Mouse (Mus musculus) cerebellum, adult 9-10 months (tissue): ENCODE measurements around the gene Gucy1b2.
A peak's percentile ranks its signal among the peaks of the same experiment; 100 is the strongest.

Experiments used
- DNase-seq: peaks from one replicate; pipeline ENCODE4 v3.0.0; 2022

The Gucy1b2 gene

DNA sequence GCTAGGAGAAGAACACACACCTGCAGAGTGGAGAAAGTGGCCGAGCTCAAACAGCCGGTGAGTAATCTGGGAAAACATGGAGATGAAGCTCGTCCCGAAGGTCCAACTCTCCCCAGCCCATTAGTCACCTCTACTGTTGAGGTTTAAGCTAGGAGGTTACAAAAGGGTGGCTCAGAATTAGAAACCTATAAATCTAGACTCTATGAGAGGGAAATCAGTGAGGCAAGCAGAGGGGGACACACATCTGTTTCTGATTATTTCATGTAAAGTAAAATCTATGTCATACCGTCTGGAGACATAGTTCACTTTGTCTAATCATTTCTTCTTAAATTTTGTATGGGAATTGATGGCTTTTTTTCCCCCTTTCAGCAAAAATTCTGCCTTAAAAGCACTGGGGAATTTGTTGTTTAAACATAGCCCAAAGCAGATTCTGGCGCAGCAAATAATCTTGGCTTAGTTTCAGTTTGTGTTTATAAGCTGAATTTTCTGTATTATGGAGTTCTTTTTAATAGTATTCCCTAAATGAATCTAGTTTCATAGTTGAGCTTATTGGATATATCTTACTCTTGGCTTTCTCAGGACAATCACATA is 12.2 kb downstream of the Gucy1b2 start:
- no peak for DNase-seq

DNA sequence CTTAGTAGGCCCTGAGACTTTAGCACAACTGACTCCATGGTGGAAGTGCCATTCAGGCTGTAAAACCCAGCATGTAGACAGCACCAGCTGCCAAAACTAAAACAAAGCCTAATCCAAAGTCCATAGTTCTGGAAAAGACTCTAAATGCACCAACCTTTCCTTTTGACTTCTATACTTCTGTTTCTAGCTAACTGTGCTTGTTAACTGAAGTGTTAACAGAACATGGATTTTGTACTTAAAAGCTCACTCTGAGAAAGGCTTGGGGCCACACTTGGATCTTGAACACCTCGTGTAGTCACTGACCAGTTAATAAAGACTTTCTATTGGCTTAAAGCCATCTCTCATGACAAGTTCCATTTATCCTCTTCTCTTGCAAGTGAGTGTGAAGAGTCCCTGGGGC is 13.1 kb downstream of the Gucy1b2 start:
- no peak for DNase-seq

DNA sequence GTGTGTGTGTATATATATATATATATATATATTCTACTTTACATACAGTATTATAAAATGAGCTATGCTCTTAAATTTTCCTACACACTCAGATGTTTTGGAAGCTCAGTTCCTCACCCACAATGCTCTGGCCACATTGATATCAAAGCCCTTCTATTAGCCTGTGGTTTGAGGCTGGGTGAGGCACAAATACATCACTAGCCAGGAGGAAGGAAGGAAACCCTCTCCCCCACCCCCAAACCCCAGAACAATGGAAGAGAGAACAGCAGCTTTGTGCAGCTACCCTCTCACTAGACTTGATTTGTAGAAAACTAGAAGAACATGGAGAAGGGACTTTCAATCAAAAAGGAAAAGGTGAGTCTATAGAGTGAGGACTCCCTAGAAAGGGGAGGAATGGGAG is 16.1 kb downstream of the Gucy1b2 start:
- no peak for DNase-seq

GRCm38 (mm10) chr14:62438236-62438635 is 17.9 kb downstream of the Gucy1b2 start:
- no peak for DNase-seq

DNA sequence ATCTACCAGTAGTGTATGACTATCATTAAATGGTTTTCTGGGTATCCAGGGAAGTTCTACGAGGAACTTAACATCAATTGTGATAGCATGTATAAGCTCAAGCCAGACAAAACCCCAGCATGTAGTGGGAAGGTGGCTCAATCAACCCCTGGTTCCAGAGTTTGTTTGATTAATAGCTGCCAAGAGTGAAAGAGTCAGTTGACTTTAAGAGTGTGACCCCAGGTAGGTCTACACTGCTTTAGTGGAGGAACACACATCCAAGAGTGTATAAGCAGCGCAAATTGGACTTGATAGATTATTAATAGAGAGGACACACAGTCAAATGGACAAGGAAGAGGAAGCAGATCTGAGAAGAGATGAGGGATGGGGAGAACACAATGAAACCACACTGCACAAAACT is 18.3 kb downstream of the Gucy1b2 start:
- DNase-seq = no peak

- no peak for DNase-seq
Observed at GRCm38 (mm10) chr14:62425277-62425691, 30.8 kb downstream of the Gucy1b2 start.

GRCm38 (mm10) chr14:62422265-62422664 is 33.8 kb downstream of the Gucy1b2 start:
- no peak for DNase-seq

- no peak for DNase-seq
Observed at GRCm38 (mm10) chr14:62417501-62417900, 38.6 kb downstream of the Gucy1b2 start.

DNA sequence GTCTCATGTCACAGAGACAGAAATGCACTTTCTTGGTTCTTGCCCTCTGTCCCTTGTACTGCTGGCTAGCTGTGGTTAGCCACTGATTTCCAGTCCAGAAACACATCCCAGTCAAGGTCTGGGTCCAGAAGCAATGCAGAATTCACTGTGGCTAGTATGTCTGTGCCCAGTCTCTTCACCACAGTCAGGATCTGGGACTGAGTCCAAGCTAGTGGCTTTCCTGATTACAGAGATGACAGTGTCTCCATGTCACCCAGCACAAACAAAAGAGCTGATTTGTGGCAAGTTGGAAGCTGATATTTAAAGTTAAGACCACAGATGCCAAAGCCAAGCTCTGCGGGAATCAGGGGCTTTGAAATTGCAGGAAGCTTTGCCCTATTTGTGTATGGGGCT is 39.4 kb downstream of the Gucy1b2 start:
- peak; percentile 73 for DNase-seq

DNA sequence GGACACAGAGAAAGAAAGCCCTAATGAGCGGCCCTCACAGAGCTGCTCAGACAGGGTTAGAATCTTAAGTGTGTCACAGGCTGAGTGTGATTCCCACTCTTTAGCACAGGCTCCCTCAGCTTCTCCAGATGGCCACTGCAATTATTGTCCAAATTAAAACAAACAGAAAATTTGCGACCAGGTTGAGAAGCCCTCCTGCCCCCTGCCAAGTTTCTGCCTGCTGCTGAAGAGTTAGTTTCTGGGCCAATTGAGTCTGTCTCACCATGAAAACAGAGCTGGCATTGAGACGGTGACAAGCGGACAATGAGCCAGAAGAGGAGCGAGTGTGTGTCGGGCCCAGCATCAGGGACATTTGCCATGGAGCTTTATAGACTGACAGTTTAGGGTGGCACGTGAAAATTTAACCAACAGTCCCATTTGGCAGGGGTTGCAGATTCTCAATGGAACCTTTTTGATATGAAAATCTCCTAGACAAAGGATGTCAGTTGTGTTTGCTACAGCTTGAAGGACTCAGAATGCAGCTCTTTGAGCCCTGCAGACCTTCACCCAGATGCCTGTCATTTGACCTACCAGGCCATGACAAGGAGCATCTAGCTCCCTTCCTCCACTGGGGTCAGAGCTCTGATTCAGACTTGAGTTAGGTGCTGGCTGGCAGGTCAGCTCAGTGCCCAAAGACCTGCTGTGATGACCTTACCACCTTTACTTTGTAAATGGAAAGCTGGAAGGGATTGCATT is 39.9 kb downstream of the Gucy1b2 start:
- DNase-seq = peak; percentile 71

GRCm38 (mm10) chr14:62395346-62395745 is 60.7 kb downstream of the Gucy1b2 start:
- no peak for DNase-seq

DNA sequence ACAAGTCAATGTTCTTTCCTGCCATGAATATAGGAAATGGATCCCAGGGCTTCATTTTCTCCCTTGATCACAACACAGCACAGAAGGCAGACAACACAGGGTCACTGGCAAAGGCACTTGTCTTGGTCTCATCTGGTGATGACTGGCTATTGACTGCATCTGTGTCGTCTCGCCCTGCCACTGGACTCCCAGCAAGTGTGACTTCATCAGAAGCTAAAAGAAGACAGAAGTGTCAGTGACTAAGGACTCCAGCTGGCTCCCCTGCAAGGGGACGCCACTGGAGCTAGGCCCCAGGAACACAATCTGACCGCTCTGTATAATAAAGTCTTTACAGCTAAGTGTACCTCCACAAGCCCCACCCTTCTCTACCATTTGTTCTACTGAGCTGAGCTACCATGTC is 63.3 kb downstream of the Gucy1b2 start:
- DNase-seq = no peak

DNA sequence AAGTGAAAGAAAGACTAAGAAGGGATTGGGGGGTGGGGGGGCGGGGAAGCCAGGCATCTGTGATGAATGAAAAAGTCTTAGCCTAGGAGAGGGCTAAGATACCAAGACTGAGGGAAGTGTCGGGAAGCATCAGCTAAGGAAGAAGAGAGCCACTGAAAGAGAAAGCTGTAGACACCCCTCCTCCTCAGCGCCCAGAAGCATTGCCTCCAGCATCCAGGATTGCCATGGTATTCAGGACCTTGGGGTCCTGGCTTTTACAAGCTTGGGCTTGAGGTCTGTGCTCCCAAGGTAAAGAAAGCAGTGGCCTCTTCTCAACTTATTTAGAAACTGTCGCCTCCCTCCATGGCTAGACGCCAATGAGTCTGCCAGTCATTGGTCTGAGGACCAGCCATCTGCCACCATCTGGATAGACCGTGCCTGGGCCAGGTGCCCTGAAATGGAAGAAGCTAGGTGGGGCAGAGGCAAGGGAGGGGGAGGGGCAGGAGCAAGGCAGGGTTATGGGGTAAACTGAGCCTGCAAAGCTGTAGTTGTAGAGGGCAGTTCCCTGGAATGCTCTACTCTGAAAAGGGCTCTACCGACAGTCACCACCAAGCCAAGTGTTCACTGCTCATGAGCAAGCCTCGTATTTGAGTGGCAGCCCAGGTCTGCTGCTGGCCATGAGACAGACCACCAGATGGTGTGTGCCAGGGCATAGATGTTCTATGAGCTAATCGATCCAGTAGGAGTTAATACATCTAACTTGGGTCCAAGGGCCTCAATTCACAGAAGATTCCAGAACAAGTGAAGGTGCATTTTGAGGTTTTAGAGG is 66.2 kb downstream of the Gucy1b2 start:
- peak; percentile 93 for DNase-seq

DNA sequence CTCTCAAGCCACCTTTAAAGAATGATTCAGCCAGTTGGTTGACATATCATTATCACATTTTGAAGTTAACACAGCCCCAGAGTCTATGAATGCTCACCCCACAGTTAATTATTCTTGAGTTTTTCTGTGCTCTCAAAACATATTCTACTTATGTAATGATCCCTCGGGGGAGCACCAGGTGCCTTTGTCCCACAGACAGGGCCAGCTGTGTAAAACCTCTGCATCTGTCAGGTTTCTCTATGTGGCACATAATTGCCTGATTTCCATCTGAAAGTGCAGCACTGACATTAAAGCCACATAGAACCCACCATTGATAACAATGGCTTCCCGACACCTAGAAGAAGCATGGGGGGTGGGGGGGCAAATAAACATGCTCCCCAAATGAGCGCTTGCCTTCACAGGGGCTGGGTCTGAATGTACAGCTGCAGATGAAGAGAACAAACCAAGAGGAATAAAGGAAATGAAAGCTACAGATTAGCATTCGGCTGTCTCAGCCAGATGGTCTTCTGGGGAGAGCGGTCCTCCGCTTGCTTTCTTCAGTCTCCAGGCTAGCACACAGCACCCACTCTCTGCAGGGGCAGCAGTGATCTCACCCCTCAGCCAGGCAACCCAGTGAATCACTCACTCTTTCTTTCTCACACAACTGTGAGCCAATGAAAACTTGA is 66.9 kb downstream of the Gucy1b2 start:
- DNase-seq = peak; percentile 33

- no peak for DNase-seq
Observed at GRCm38 (mm10) chr14:62383786-62384299, 72.2 kb downstream of the Gucy1b2 start.

- DNase-seq = peak; percentile 46
Observed at GRCm38 (mm10) chr14:62383109-62383508, 73.0 kb downstream of the Gucy1b2 start.

- no peak for DNase-seq
Observed at GRCm38 (mm10) chr14:62380606-62381005, 75.5 kb downstream of the Gucy1b2 start.

DNA sequence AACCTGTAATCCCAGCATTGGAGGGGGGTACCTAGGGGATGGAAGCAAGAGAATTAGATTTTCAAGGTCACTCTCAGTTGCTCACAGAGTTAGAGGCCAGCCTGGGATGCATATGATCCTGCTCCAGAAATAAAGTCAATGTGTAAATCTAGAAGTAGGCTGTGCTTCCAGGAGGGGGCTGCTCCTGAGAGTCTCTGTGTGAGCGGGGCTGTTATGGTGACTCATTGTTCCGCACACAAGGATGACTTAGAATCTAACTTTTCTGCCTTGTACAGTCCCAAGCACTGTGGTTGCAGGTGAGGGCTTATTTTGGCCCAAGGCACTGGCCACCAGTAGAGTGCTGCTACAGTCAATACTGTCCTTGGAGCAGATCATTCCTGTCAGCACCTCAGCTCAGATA is 76.7 kb downstream of the Gucy1b2 start:
- no peak for DNase-seq

DNA sequence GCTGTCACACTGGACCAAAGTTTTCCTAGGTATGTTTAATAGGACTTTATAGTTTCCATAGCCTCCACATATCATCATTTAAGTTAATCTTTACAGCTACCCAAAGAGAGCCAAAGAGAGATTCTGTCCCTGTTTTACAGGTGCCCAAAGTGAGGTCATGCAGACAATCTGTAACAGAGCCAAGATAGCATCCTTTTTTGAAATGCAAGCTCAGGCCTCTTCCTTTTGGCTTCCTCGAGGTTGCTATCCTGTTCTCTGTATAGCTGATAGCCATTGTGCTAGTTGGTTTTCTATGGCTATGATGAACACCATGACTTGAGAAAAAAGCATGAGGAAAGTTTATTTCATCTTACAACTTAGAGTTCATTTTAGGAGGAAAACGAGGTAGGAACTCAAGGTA is 80.0 kb downstream of the Gucy1b2 start:
- DNase-seq = peak; percentile 46

DNA sequence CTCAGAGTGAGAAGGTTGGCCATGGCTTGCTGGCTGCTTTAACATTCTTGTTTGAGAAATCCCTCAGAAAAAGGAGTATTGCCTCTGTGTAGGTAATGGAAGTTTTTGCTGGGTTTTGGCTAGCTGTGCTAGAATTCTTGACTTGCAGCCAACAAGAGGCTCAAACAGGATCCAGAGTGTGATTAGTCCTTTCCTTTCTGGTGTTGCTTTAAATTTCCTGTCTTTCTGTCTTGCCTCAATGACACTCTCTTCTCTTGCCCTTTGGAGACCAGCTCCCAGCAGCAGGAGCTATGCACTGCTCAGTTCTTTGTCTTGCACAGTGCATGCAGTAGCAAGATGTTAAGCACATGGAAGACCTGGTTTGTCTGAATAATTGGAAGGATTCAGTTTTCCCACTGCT is 80.4 kb downstream of the Gucy1b2 start:
- peak; percentile 58 for DNase-seq

DNA sequence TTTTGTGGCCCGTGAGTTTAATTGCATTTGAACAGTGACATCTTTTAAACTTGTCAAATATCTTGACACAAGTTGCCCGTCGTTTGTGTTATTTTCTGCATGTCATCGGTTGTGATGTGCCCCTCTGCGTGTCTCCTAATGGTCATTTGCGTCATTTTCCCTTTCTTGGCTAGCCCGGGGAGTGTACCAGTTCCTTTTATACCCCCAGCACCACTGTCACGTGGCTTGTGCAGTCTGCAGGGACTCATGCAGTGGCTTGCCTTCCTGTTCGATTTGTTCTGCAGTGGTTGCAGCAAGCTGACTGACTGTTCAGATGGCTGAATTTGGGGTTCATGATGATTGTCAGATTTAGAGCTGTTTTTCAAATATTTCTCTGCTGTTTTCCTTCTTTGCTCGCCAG is 82.1 kb downstream of the Gucy1b2 start:
- no peak for DNase-seq

- DNase-seq = no peak
Observed at GRCm38 (mm10) chr14:62370819-62371218, 85.3 kb downstream of the Gucy1b2 start.

- DNase-seq = no peak
Observed at GRCm38 (mm10) chr14:62363774-62364173, 92.3 kb downstream of the Gucy1b2 start.
